Mouse (Mus musculus) MEL (cell line): ENCODE data around the gene Atp5l. TPM values are rescaled to one million over a fixed set of nuclear protein-coding genes. Genes with fewer than 3 reads are reported as not detected.
"Not testable (repeated sequence)": the region's sequence is repeated elsewhere in the genome, so short reads cannot be mapped to it uniquely, and the experiment has no call there.

Source experiments
- DNase-seq: peaks from one replicate; pipeline ENCODE4 v3.0.0; 2011; ENCODE audit warnings: low read depth, low spot score
- H3K27ac ChIP-seq: 2 replicates; pipeline ENCODE4 v1.5.1; 2012; ENCODE audit warnings: low read depth, mild to moderate bottlenecking, control low read depth, low read length, moderate library complexity; ENCODE audit not compliant: control insufficient read depth
- H3K27me3 ChIP-seq, 2 experiments: fragments of 150-350 bp in 1 of 2; sonication (generic) in 1 of 2; 2 replicates each; pipeline ENCODE4 v1.6.1; 2012; ENCODE audit warnings: low read length in 2 of 2, mild to moderate bottlenecking in 2 of 2, improper control_type of control experiment in 1 of 2, moderate library complexity in 1 of 2; ENCODE audit not compliant: insufficient read depth in 2 of 2, control insufficient read depth in 1 of 2
- H3K36me3 ChIP-seq, 2 experiments: 2 replicates each; pipeline ENCODE4 v1.6.1; 2012 to 2014; ENCODE audit warnings: low read length in 2 of 2, improper control_type of control experiment in 1 of 2, inconsistent platforms in 1 of 2, mild to moderate bottlenecking in 1 of 2; ENCODE audit not compliant: insufficient read depth in 2 of 2, control insufficient read depth in 1 of 2
- H3K4me1 ChIP-seq, 2 experiments: fragments of 150-350 bp in 1 of 2; sonication (generic) in 1 of 2; 2 replicates each; pipeline ENCODE4 v1.6.1; 2012; ENCODE audit warnings: low read length in 2 of 2, improper control_type of control experiment in 1 of 2, mild to moderate bottlenecking in 1 of 2; ENCODE audit not compliant: insufficient read depth in 2 of 2, control insufficient read depth in 1 of 2
- H3K4me3 ChIP-seq, 2 experiments: fragments of 150-350 bp in 1 of 2; sonication (generic) in 1 of 2; 2 replicates each; pipeline ENCODE4 v1.5.1; 2012; ENCODE audit warnings: low read depth in 2 of 2, low read length in 2 of 2, mild to moderate bottlenecking in 2 of 2, moderate library complexity in 2 of 2, control low read depth in 1 of 2, improper control_type of control experiment in 1 of 2; ENCODE audit not compliant: control insufficient read depth in 1 of 2, insufficient read depth in 1 of 2
- H3K79me2 ChIP-seq: 2 replicates; pipeline ENCODE4 v1.6.1; 2012; ENCODE audit warnings: mild to moderate bottlenecking, low read length, moderate library complexity; ENCODE audit not compliant: control insufficient read depth, poor library complexity, insufficient read depth
- H3K9ac ChIP-seq: 2 replicates; pipeline ENCODE4 v1.6.1; 2012; ENCODE audit warnings: low read depth, mild to moderate bottlenecking, control low read depth, low read length, moderate library complexity; ENCODE audit not compliant: control insufficient read depth, poor library complexity, severe bottlenecking
- H3K9me3 ChIP-seq: fragments of 150-350 bp; sonication (generic); replicated peaks from 2 replicates; pipeline ENCODE4 v1.6.1; 2012; ENCODE audit warnings: mild to moderate bottlenecking, low read length, improper control_type of control experiment, moderate library complexity; ENCODE audit not compliant: insufficient read depth
- CHD2 ChIP-seq: IDR thresholded peaks from 2 replicates; pipeline ENCODE4 v1.6.1; 2011; ENCODE audit warnings: low read length, improper control_type of control experiment
- CTCF ChIP-seq, 3 experiments: IDR thresholded peaks in 2 of 3; conservative IDR thresholded peaks in 1 of 3; 2 replicates each; pipeline ENCODE4 v1.5.1; 2011 to 2012; ENCODE audit warnings: low read length in 3 of 3, low read depth in 2 of 3, mild to moderate bottlenecking in 2 of 3, improper control_type of control experiment in 1 of 3, inconsistent platforms in 1 of 3, mixed read lengths in 1 of 3, moderate library complexity in 1 of 3; ENCODE audit not compliant: control insufficient read depth in 1 of 3, insufficient read depth in 1 of 3, poor library complexity in 1 of 3, severe bottlenecking in 1 of 3
- E2F4 ChIP-seq: IDR thresholded peaks from 2 replicates; pipeline ENCODE4 v1.6.1; 2011; ENCODE audit warnings: low read depth, low read length, improper control_type of control experiment, borderline replicate concordance
- EP300 ChIP-seq, 2 experiments: IDR thresholded peaks; 2 replicates each; pipeline ENCODE4 v1.6.1; 2011; ENCODE audit warnings: improper control_type of control experiment in 2 of 2, low read length in 2 of 2, low read depth in 1 of 2, mild to moderate bottlenecking in 1 of 2
- GATA1 ChIP-seq: IDR thresholded peaks from 2 replicates; pipeline ENCODE4 v1.6.1; 2011; ENCODE audit warnings: low read depth, low read length, improper control_type of control experiment
- HCFC1 ChIP-seq: IDR thresholded peaks from 2 replicates; pipeline ENCODE4 v1.6.1; 2012; ENCODE audit warnings: low read depth, mild to moderate bottlenecking, inconsistent platforms, low read length, improper control_type of control experiment, moderate library complexity
- JUND ChIP-seq: IDR thresholded peaks from 2 replicates; pipeline ENCODE4 v1.6.1; 2011; ENCODE audit warnings: low read depth, mild to moderate bottlenecking, improper control_type of control experiment, low read length
- MAFK ChIP-seq: IDR thresholded peaks from 2 replicates; pipeline ENCODE4 v1.6.1; 2011; ENCODE audit warnings: low read depth, mild to moderate bottlenecking, low read length, improper control_type of control experiment, borderline replicate concordance
- MAX ChIP-seq: IDR thresholded peaks from 2 replicates; pipeline ENCODE4 v1.6.1; 2011; ENCODE audit warnings: low read length, improper control_type of control experiment
- MAZ ChIP-seq: IDR thresholded peaks from 2 replicates; pipeline ENCODE4 v1.6.1; 2012; ENCODE audit warnings: low read depth, mild to moderate bottlenecking, inconsistent platforms, low read length, improper control_type of control experiment
- MXI1 ChIP-seq: IDR thresholded peaks from 2 replicates; pipeline ENCODE4 v1.6.1; 2011; ENCODE audit warnings: mild to moderate bottlenecking, low read depth, low read length, improper control_type of control experiment
- NELFE ChIP-seq: IDR thresholded peaks from 2 replicates; pipeline ENCODE4 v1.6.1; 2011; ENCODE audit warnings: low read depth, low read length, improper control_type of control experiment
- POLR2A ChIP-seq, 2 experiments: IDR thresholded peaks; 2 replicates each; pipeline ENCODE4 v1.6.1; 2011 to 2012; ENCODE audit warnings: low read length in 2 of 2, mild to moderate bottlenecking in 2 of 2, control low read depth in 1 of 2, improper control_type of control experiment in 1 of 2, low read depth in 1 of 2, moderate library complexity in 1 of 2; ENCODE audit not compliant: control insufficient read depth in 1 of 2, insufficient read depth in 1 of 2, poor library complexity in 1 of 2
- POLR2AphosphoS2 ChIP-seq: IDR thresholded peaks from 2 replicates; pipeline ENCODE4 v1.6.1; 2011; ENCODE audit warnings: low read length, improper control_type of control experiment
- POLR2AphosphoS5 ChIP-seq: IDR thresholded peaks from 2 replicates; pipeline ENCODE4 v1.6.1; 2012; ENCODE audit warnings: low read depth, borderline replicate concordance, mild to moderate bottlenecking, inconsistent platforms, low read length, moderate library complexity, mixed read lengths
- RAD21 ChIP-seq: IDR thresholded peaks from 2 replicates; pipeline ENCODE4 v1.6.1; 2011; ENCODE audit warnings: mild to moderate bottlenecking, low read depth, low read length, improper control_type of control experiment
- RCOR1 ChIP-seq: IDR thresholded peaks from 2 replicates; pipeline ENCODE4 v1.6.1; 2012; ENCODE audit warnings: low read depth, mild to moderate bottlenecking, inconsistent platforms, low read length, improper control_type of control experiment
- SMC3 ChIP-seq: IDR thresholded peaks from 2 replicates; pipeline ENCODE4 v1.6.1; 2011; ENCODE audit warnings: low read depth, low read length, improper control_type of control experiment
- TAL1 ChIP-seq: IDR thresholded peaks from 2 replicates; pipeline ENCODE4 v1.6.1; 2012; ENCODE audit warnings: mild to moderate bottlenecking, inconsistent platforms, low read length, moderate library complexity, mixed read lengths
- TBP ChIP-seq: IDR thresholded peaks from 2 replicates; pipeline ENCODE4 v1.8.0; 2011; ENCODE audit warnings: low read depth, low read length, improper control_type of control experiment
- TCF12 ChIP-seq: IDR thresholded peaks from 2 replicates; pipeline ENCODE4 v1.6.1; 2014; ENCODE audit warnings: low read depth, mild to moderate bottlenecking, inconsistent platforms, low read length, improper control_type of control experiment, moderate library complexity
- USF1 ChIP-seq: IDR thresholded peaks from 2 replicates; pipeline ENCODE4 v1.6.1; 2014; ENCODE audit warnings: low read depth, mild to moderate bottlenecking, inconsistent platforms, low read length, improper control_type of control experiment, moderate library complexity
- ZC3H11A ChIP-seq: IDR thresholded peaks from 2 replicates; pipeline ENCODE4 v1.6.1; 2012; ENCODE audit warnings: low read depth, mild to moderate bottlenecking, inconsistent platforms, low read length, improper control_type of control experiment
- ZKSCAN1 ChIP-seq: IDR thresholded peaks from 2 replicates; pipeline ENCODE4 v1.6.1; 2012; ENCODE audit warnings: low read depth, mild to moderate bottlenecking, inconsistent platforms, low read length, improper control_type of control experiment, moderate library complexity
- ZMIZ1 ChIP-seq: IDR thresholded peaks from 2 replicates; pipeline ENCODE4 v1.6.1; 2012; ENCODE audit warnings: low read depth, mild to moderate bottlenecking, inconsistent platforms, low read length, improper control_type of control experiment, moderate library complexity
- polyA plus RNA-seq, 2 experiments: library from polyadenylated mRNA; stranded (reverse) in 1 of 2; unstranded in 1 of 2; fragments of >175 nt in 1 of 2; fragments of >200 nt in 1 of 2; gene quantifications; 2 replicates each; pipeline versions ENCODE4 v1.2.1 to v1.2.4; 2012; ENCODE audit warnings: low replicate concordance in 2 of 2, low read depth in 1 of 2; ENCODE audit not compliant: insufficient read length in 2 of 2, insufficient read depth in 1 of 2, missing spikeins in 1 of 2
- total RNA-seq: library from RNA; depleted of rRNA; stranded (reverse); fragments of 300-350 nt; gene quantifications from 2 replicates; pipeline ENCODE4 v1.2.3, GENCODE M21; 2012

Atp5l gene
- total and polyA plus RNA-seq, 3 experiments = 320 to 719 TPM; not detected in 1

DNA sequence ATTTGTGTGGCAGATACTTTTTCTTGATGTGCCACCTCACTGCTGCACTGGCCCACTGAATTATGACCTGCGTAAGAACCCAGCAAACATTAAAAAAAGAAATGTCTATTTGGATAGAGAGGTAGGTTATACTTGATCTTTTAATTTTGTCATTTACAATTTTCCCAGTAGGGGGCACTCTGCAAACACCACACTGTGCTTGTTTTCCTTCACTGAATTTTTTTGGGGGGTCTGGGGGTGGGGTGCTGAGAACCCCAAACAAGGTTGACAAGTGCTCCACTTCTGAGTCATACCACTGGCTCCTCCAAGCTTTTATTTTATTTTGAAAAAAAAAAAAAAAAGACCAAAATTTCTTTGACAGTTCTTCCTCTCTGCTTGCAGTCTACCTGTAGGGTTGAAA, 48.9 kb upstream of the Atp5l start:
- Histone ChIP-seq H3K9ac (no peak overlapping the region), H3K4me3 (no peak overlapping the region), H3K27ac (no peak overlapping the region), H3K9me3 (no peaks in the 10 kb centered on the region), H3K4me1 (peaks cover 0 to 6% of the 10 kb centered on the region in 2 experiments; a peak in 2 of 4 replicates), H3K79me2 (peaks cover 8% of the 10 kb centered on the region), H3K36me3 (peaks cover 0 to 7% of the 10 kb centered on the region in 2 experiments; a peak in 2 of 4 replicates), H3K27me3 (peaks cover 5 to 6% of the 10 kb centered on the region in 2 experiments)
- DNase-seq = no peak
- TF ChIP-seq ZC3H11A = peak; percentile 56
- peak; percentile 49 for TF ChIP-seq RAD21
- peak; percentile 51 for TF ChIP-seq SMC3
- TF ChIP-seq TAL1 = no peak
- peak in 2 of 3 experiments; percentile 13 to 47; a peak in 3 of 6 replicates for TF ChIP-seq CTCF (IDR thresholded peaks at IDR 0.05 in 2 of 3, conservative IDR thresholded peaks at IDR 0.05 in 1 of 3; ENCODE audit: control insufficient read depth in 1 of 3, insufficient read depth in 1 of 3, low read depth in 2 of 3, low read length in 3 of 3, poor library complexity in 1 of 3, severe bottlenecking in 1 of 3)

DNA sequence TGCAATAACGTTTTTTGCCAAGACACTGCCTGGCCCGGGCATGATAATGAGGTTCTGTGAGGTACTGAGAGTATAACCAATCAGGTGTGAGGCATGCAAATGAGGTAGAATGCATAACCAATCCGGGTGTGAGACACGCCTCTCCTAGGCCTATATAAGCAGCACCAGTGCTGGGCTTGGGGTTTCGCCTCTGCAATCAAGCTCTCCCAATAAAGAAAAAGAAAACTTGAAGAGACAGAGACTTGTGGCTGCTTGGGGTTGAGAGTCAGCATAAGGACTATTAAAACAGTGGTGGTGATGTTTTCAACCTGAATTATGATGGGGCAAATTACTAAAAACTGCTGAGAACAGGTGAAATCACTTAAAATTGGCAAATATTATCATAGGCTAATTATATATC, 47.2 kb upstream of the Atp5l start:
- H3K4me1 ChIP-seq, H3K9me3 ChIP-seq, H3K27me3 ChIP-seq: not testable (repeated sequence)
- peak overlapping the region; percentile 58; the same call in 1 of the 2 replicates for H3K9ac ChIP-seq
- H3K36me3 ChIP-seq = peaks cover 2 to 13% of the 10 kb centered on the region in 2 experiments; a peak in 3 of 4 replicates
- peak in 1 of 2 experiments; percentile 23; a peak in 1 of 4 replicates for TF ChIP-seq EP300 (IDR thresholded peaks at IDR 0.05; ENCODE audit: low read depth in 1 of 2, low read length in 2 of 2)
- peak; percentile 87 for TF ChIP-seq TBP
- H3K79me2 ChIP-seq = peaks cover 15% of the 10 kb centered on the region
- peak overlapping the region; percentile 37 to 56 for H3K4me3 ChIP-seq
- peak overlapping the region; percentile 67 for H3K27ac ChIP-seq
- peak; percentile 73 for DNase-seq

DNA sequence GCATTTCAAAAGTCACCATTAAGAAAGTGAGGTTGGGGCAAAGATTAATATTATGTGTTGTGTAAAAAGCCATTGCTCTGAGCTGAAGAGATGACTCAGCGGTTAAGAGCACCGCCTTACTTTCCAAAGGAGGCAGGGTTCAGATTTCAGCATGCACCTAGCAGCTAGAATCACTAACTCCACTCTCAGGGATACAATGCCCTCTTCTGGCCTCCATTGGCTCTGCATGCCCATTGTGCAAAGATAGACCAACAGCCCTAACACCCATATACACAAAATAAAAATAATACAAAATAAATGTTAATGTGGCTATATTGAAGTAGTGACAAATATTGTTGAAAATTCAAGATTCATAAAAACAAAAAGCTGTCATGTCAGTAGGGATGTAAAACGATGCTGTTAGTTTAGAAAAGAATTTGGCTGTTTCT, 46.3 kb upstream of the Atp5l start:
- Histone ChIP-seq H3K36me3 (peaks cover 2 to 13% of the 10 kb centered on the region in 2 experiments), H3K4me3 (peak overlapping the region in 1 of 2 experiments; percentile 56; a peak in 2 of 4 replicates), H3K79me2 (peaks cover 15% of the 10 kb centered on the region), H3K9ac (peak overlapping the region; percentile 58), H3K4me1 (peaks cover 0 to 6% of the 10 kb centered on the region in 2 experiments; a peak in 2 of 4 replicates), H3K27me3 (no peaks in the 10 kb centered on the region; a peak in 1 of 4 replicates), H3K27ac (peak overlapping the region; percentile 67), H3K9me3 (no peaks in the 10 kb centered on the region)
- peak; percentile 96 for DNase-seq
- TF ChIP-seq USF1 = no peak
- TF ChIP-seq NELFE = peak; percentile 54
- TF ChIP-seq ZMIZ1 = peak; percentile 100
- TF ChIP-seq GATA1 = peak; percentile 24; the same call in 1 of the 2 replicates
- TF ChIP-seq E2F4 = no peak
- TF ChIP-seq ZKSCAN1 = no peak
- TF ChIP-seq SMC3 = peak; percentile 75
- TF ChIP-seq MAX = no peak
- TF ChIP-seq POLR2A (IDR thresholded peaks at IDR 0.05; ENCODE audit: control insufficient read depth in 1 of 2, insufficient read depth in 1 of 2, low read depth in 1 of 2, low read length in 2 of 2, poor library complexity in 1 of 2) = peak in 1 of 2 experiments; percentile 80; a peak in 2 of 4 replicates
- no peak for TF ChIP-seq TAL1
- TF ChIP-seq POLR2AphosphoS5 = peak; percentile 92; the same call in 1 of the 2 replicates
- no peak for TF ChIP-seq CHD2
- TF ChIP-seq CTCF (IDR thresholded peaks at IDR 0.05 in 2 of 3, conservative IDR thresholded peaks at IDR 0.05 in 1 of 3; ENCODE audit: control insufficient read depth in 1 of 3, insufficient read depth in 1 of 3, low read depth in 2 of 3, low read length in 3 of 3, poor library complexity in 1 of 3, severe bottlenecking in 1 of 3) = peak; percentile 75 to 88 (median 82)
- peak; percentile 79 for TF ChIP-seq ZC3H11A
- TF ChIP-seq MXI1 = peak; percentile 82
- peak; percentile 54; the same call in 1 of the 2 replicates for TF ChIP-seq TCF12
- TF ChIP-seq HCFC1 = peak; percentile 76
- peak; percentile 65; the same call in 1 of the 2 replicates for TF ChIP-seq MAZ
- TF ChIP-seq RCOR1 = peak; percentile 38; the same call in 1 of the 2 replicates
- peak; percentile 92 for TF ChIP-seq MAFK
- peak; percentile 88 for TF ChIP-seq POLR2AphosphoS2
- TF ChIP-seq JUND = peak; percentile 75; the same call in 1 of the 2 replicates
- TF ChIP-seq TBP = peak; percentile 98
